Mouse (Mus musculus): ENCODE measurements around the gene Papolb.

Papolb gene

DNA sequence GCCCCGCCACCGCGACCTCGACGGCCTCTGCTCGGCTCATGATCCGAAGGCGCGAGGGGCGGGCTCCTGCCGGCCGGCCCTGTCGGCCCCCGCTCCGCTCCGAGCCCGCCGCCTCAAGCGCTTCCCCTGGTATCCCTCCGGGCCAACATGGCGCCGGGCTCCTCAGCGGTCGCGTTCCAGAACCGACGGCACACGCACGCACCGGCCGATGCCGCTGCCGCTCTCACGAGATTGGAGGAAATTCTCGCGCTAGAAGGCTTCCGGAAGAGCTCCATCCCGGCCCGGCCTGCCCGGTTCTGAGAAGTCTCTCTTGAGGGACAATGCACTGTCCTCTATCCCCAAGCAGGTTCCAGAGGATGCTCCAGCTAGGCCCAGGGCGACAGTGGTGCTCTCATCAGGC, at the start of gene Papolb:
TSS of gene Papolb (minus strand) at position 162 of the 400 bp plus-strand sequence.
- DNase-seq (ENCODE audit: inconsistent ontology term): no peak

DNA sequence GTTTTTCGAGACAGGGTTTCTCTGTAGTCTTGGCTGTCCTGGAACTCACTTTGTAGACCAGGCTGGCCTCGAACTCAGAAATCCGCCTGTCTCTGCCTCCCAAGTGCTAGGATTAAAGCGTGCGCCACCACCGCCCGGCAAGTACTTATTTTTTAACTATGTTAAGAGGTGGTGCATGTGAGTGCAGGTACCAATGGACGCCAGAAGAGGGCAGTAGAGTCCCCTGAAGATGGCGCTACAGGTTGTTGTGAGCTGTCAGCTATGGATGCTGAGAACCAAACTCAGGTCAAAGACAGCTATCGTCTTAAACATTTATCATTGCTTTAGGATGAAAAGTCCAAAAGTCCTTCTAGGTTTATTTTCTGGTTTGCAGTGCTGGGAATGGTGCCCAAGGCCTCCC, 48.3 kb upstream of the Papolb start:
- no peak for DNase-seq (ENCODE audit: inconsistent ontology term)

DNA sequence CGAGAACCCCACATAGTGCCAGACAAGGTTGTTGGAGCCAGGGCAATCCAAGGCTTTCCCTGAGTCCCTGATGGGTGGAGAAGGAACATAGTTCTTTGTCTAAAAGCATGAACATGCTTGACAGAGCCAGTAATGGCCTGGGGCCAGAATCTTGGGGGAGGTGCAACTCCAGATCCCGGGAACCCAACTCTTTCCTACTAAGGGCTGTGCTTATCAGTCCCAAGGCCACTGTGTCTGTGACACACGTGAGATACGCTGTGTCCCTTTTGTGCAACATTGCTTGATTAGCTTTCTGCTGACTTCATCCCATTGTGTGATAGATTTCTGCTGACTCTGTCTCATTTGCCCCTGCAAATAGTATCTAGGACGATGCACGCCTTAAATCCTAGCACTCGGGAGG, 47.0 kb upstream of the Papolb start:
- no peak for DNase-seq (ENCODE audit: inconsistent ontology term)

DNA sequence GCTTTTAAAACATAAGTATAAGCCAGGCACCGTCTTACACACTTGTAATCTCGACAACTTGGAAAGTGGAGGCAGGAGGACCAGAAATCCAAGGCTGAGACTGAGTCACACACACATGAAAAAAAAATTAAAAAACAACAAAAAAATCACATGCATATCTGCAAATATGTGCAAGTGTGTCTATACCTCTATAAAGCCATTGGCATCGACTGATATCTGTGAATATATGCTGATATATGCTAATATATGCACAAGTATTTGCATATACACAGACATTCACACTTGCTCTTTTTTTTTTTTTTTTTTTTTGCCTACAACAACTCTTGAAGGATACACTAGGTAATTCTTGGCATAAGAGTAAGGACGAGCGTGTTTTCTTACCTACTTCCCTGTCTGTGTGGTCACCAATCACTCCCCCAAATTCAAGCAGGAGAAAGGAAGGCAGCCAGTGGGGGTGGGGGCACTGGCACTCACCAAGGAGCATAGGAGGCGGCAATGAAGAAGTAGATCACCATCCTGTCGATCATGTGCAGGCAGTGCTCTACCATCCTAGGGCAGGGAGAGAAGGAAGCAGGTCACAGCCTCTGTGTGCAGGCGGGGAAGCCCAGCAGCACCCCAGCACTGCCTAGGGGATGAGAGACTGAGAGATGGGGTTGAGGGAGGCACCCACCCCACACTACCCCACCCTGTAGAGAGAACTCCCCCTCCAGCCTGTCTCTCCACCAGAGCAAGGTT, 44.6 kb upstream of the Papolb start:
- DNase-seq (ENCODE audit: inconsistent ontology term): no peak

DNA sequence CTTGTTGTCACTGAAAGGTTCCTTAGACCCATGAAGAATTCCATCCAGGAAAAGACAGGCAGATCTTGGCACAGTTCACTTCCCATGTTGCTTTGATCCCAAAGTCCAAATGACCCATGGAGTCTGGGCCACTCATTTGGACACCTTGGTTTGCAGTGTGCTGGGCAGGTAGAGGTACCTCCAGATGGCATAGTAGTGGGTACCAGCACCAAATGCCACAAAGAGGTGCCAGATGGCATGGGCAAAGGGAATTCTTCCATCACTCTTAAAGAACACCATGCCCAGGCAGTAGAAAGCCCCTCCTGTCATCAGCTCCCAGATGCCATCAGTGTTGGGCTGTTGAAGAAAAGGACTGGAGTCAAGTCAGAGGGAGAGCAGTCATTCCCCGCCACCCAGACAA, 34.7 kb upstream of the Papolb start:
- no peak for DNase-seq (ENCODE audit: inconsistent ontology term)

DNA sequence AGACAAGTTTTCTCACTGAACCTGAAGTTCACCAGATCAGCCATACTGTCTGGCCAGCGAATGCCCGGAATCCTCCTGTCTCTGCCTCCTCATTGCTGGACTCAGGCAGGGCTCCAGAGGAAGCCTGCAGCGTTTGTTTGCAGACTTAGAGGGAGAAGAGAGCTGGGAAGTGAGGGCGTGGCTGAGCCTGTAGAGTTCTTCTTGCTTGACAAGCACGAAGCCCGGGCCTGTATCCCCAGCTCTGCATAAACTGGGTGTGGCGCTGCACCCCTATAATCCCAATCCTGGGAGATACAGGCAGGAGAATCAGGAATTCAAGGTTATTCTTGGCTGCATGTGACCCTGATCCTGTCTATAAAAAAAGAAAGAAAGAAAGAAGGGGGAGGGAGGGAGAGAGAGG, 30.4 kb upstream of the Papolb start:
- no peak for DNase-seq (ENCODE audit: inconsistent ontology term)

DNA sequence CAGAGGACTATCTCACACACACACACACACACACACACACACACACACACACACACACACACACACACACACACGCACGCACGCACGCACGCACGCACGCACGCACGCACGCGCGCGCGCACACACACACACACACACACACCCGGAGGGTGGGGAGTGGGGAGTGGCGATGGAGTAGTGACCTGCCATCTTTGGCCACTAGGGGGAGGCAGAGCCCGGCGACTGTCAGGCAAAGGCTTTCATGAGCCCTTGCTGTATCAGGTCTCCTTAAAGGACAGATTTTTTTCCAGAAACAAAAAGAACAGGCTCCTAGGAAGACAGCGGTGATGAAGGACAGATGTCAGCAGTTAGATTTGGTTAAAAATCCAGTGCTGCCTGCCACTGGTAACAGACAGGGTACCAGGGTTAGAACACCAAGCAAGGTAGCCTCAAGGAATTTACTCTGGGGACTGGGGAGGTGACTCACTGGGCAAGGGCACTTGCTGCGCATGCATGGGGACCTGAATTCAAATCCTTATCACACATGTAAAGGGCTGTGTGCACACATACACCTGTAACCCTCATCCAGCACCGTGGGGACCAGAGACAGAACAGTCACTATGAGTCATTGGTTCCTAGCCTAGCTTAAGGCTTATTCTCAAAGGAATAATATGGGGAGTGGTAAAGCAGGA, 27.7 kb upstream of the Papolb start:
- peak; percentile 78 for DNase-seq (ENCODE audit: inconsistent ontology term)

DNA sequence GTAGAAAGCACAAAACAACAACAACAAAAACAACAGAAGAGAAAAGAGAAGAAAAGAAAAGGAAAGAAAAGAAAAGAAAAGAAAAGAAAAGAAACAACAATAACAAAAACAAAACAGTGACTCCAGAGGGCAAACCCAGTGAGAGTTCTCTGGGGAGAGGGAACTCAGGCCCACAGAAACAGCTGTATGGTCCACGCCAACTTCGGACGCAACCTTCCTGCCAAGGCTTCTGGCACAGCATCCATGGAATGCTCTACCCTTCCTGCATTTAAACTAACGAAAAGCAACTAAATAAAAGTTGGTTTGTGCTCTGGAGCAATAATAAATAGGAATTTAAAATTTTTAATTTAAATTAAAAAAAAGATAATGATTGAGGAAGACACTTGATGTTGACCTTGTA, 26.8 kb upstream of the Papolb start:
- no peak for DNase-seq (ENCODE audit: inconsistent ontology term)

DNA sequence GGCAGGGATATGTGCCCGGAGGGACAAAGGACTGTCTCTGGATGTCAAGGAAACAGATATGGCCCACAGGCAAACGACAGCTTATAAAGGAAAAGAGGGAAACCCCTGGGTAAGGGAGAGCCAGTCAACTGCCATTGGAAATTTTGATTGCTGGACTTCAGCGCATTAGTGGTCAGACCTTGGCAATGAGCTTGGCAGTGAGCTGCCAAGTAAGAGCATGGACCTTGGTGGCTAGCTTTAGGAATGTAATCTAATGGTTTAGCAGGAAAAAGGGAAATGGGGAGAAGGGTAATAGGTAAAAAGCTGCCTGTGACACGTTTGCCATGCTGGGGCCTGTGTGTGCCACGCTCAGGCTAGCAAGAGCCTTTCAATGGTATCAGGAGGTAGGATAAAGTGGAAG, 26.0 kb upstream of the Papolb start:
- no peak for DNase-seq (ENCODE audit: inconsistent ontology term)

DNA sequence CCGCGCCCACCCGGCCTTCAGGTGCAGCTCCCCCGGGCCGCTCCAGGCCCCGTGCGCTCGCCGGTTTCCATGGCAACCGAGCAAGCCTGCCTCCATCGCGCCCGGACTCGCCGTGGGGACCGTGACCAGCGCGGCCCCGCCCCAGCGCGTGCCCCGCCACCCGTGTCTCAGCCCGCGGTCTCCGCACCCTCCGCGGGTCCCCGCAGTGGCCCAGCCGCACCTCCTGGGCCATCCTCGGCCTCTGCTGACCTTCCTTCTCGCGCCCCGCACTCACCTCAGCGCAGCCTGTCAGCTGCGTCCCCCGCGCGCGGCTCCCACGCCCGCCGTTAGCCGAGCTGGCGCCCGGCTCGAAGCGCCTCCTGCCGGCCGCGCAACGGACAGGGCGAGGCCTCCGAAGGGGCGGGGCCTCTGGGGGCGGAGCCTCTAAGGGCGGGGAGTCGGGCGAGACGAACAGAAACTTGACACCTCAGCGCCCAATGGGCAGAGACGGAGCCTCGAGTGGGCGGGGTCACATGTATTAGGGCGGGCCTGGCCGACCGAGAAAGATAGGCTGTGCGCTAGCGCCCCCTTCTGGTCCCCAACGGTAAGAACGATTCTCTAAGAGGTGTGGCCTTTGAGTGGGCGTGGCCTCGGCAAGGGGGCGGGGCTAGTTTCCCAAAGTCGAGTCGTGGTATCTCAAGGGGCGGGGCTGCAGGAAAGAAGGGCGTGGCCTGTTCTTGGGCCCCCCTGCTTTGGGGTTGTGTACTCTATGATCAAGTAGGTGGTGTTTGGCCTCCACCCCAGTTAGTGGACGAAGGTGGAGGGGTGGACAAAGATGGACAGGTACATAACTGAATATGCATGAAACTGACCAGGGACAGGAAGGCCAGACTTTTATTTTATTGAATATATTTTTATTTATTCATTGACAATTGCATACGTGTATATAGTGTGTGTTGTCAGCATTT, 21.1 kb upstream of the Papolb start, which contains the start of gene Radil:
TSS of gene Radil (minus strand) at position 393 of the 947 bp plus-strand sequence.
- DNase-seq (ENCODE audit: inconsistent ontology term): peak; percentile 99

DNA sequence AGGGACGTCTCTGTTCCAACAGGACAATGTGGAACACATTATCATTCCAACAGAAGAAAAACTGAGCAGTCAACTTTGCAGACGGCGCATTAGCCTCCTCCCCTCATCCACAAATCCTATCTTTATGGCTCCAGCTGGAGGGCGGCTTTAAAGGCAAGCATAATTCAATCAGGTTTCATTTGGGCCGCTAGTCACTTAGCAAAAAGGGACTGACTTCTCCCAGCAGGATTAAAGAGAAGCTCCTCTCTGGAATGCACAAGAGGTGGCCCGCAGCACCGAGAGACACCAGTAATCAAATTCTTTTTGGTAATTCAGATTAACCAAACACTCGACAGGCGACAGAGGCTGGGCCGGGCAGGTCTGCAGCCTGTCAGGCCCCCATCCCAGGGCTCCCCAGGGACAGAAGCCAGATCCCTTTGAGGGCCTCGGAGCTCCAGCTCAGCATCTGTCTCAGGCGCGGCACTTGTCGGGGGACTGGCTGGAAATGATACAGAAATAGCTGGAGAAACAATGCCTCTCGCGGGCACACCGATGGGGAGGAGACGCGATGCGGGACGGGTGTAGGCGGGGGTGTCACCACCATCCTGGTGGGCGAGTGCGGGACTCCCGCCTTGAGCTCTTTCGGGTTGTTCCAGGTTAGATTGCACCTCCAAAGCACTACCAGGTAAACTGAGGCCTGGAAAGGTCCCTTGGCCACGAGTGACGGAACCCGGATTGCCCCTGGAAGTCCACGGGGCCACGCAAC, 20.3 kb upstream of the Papolb start:
- peak; percentile 50 for DNase-seq (ENCODE audit: inconsistent ontology term)

DNA sequence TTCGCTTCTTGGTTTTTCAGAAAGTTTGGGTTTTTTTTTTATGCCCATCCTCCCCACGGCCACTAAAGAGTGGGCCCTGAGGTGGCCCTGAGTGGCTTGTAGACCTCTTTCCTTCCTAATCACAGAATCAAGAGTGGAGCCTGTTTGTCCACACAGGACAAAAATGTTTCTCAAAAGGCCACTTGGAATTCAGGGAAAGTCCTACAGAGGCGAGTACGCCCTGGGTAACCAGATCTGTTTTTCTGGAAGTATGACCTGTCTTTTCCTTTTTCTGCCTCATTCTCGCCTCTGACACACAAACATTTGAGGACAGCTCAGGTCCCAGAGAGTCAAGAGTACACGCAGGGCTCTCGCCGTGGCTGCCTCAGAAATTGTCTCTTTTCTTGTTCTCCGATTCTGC, 19.6 kb upstream of the Papolb start:
- no peak for DNase-seq (ENCODE audit: inconsistent ontology term)

DNA sequence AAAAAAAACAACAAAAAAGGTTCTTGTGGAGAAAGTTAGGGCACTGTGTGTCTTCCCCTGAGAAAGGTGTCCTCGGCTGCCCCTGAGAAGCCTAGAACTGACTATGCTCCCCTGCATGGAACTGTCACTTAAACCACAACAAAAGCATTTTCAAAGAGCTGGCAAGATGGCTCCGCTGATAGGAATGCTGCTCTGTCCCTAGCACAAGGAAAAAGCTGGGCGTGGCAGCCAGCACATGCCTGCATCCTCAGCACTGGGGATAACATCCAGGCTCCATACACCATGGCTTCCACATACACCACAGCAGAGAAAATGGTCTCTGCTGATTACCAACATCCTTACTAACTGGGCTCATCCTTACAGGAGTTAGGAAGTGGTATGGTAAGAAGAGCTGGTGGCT, 17.2 kb upstream of the Papolb start:
- DNase-seq (ENCODE audit: inconsistent ontology term): no peak

DNA sequence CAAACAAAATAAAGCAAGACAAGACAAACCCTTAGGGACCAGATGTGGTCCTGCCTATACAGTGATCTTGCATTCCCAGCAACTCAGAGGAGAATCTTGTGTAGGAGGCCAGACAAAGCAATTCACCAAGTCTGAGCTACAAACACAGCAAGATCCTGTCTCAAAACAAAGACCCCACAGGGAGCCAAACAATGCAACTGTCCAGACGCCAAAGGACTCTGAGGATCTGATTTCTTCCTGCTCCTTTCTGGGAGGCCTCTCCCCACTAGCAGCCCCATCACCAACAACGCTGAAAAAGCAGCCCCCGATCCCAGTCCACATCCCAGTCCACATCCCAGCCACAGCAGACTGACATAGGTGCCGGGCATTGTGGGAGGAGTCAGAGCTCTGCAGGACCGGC, 16.5 kb upstream of the Papolb start:
- DNase-seq (ENCODE audit: inconsistent ontology term): peak; percentile 27

DNA sequence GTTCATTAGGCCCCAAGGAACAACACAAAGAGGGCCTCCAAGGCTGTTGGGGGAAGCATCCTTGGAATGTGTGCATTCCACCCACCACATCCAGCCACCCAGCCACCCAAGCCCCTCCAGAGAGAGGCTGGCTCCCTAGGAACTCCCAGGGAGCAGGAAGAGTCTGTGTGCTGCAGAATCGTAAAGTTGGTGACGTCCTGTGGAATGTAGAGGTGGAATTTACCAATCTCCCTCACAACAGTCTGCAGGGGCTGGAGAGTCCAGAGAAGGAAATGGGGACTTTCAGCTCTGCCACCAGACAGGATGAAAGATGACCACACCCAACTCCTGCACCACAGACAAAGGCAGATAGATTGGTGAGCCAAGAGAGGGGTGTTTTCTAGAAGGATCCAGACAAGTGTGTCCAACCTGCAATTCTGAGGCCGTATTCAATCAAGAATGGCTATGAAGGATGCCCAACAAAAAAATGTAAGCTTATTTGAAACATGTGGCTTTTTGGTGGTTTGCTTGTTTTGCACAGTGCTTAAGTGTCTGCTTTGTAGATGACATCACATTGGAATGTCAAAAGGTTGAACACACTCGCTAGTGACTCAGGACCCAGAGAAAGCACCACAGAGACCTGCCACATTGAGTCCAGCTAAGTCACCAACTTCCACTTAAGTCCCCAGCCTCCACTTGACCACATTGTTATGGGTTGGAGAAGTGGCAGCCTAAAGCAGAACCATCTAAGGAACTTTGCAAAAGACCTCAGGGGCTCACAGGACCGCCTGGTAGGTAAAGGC, 15.3 kb upstream of the Papolb start:
- peak; percentile 51 for DNase-seq (ENCODE audit: inconsistent ontology term)

DNA sequence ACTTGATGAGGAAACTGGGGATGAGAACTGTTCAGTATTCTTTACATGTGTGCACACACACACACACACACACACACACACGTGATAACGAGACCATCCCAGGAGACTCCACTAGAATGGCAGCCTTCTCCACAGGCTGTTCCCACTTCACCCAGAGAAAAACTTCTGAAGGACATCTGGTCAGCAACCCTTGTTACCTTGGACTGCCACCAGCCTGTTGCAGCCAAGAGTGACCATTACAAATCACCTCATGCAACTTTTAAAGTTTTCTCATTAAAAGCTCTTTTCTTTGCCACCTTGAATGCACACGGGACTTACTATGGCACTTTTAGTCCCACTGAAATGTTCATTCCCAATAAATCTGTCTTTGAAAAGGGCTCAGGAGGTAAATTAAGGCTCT, 7.4 kb upstream of the Papolb start:
- DNase-seq (ENCODE audit: inconsistent ontology term): no peak

DNA sequence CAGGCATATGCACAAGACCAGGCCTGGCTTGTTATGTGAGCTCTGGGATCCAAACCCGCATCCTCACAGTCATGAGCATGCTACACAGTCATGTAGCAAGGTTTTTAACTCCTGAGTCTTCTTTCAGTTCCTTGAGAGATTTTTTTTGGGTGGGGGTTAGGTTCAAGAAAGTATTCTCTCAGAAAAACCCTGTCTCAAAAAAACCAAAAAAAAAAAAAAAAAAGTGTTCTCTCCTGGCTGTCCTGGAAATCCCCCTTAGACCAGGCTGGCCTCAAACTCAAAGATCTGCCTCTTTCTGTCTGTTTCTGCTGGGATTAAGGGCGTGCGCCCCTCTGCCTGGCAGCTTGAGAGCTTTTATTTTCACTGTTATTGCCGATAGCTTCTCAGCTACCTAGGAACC, 5.5 kb upstream of the Papolb start:
- no peak for DNase-seq (ENCODE audit: inconsistent ontology term)

DNA sequence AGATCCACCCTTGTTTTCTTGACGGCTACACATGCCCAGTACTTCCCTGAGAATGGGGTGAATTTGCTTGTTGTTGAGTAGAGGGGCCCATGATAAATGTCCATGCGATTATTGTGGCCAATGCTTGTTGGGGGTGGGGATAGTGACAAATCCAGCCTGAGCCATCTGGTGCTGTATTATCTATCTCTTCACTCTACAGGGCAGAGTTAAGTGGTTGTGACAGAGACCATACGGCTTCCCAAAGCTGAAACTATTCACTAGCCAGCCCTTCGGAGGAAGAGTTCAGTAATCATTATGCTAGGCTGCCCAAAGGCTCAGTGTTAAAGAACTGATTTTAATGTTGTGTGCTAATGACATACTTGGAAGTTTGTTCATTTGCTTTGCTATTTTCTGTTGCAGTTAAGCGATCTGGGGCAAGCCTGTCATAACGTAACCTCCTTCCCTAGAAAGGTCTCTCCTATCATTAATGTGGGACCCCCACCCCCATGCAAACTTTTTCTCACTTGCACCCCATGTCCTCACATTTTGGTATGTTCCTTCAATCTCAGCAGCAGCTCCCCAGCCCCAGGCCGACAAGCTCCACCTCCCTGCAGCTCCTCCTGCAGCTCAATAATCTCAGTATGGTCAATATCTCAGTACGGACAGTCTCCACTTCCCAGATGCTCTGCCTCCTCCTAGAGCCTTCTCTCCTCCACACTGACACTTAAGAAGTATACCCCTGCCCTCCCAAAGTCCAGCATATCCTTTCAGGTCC, 5.0 kb downstream of the Papolb start:
- DNase-seq (ENCODE audit: inconsistent ontology term): no peak

DNA sequence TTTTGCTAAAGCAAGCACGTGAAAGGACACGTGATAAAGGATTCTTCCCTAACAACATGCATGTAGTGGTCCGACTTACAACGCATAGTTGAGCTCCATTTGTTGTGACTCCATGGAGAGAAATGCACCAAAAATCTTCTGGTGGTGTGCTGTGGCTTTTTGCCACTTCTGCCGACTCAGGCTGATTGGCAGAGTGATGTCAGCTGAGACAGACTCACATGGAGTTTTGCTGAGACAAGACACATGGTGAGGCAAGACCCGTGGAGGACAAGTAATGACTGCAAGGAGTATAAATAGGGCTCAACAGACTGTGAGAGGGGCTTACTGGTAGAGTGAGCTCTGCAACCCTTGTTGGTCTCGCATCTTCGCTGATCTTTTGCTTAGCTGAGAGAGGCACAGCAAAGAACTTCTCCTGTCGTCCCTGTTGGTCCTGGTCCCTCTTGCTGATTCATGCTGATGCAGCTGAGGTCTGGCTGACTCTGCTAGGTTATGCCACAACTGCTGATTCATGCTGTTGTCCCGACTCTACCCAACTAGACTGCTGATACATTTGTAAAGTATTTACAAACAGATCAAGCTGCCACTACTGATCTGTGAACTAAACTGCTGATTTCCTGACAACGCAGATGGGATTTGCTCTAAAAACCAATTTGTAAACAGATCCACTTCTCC, 8.5 kb downstream of the Papolb start:
- no peak for DNase-seq (ENCODE audit: inconsistent ontology term)

DNA sequence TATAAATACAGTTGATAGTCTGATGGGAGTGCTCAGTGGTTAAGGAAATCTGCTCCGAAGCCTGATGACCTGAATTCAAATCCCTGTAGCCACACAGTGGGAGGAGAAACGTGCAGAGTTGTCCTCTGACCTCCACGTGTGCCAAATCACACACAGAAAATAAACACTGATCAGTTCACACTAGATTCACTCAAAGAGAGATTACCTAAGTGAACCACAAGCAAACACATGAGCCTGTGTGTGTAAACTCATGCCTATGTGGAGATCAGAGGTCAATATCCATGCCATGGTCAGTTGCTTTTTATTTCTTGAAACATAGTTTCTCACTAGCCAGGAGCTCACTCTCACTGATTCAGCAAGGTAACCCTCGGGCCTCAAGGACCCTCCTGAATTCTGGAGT, 9.5 kb downstream of the Papolb start:
- DNase-seq (ENCODE audit: inconsistent ontology term): no peak
